Mouse (Mus musculus) left cerebral cortex, adult 6 months (tissue): ENCODE measurements around the gene Cd3eap. TPM values are rescaled to one million over a fixed set of nuclear protein-coding genes. Genes with fewer than 3 reads are reported as not detected.

ENCODE experiments used
- long read RNA-seq, 2 experiments: library from polyadenylated mRNA; unstranded; transcript quantifications; one replicate each; pipeline ENCODE4 v2.0.0; 2019 to 2020
- polyA plus RNA-seq: library from polyadenylated mRNA; unstranded; fragments of <200 nt; fragmentation: Nextera tagmentation; gene quantifications from 2 replicates; pipeline ENCODE4 v1.2.3, GENCODE M21; 2021

The Cd3eap gene
- 15.0 and 15.5 TPM in 2 replicates for polyA plus RNA-seq
- long read RNA-seq, experiment 1, transcript Cd3eap-201 (3 exons, 2,239 nt): major isoform, 32 of 33 reads
- long read RNA-seq, experiment 1, partial matches to known transcripts: 0 of 33 reads
- long read RNA-seq, experiment 1, other reads (novel, unspliced or antisense): 0 of 33 reads
- long read RNA-seq, experiment 2, transcript Cd3eap-201 (3 exons, 2,239 nt): major isoform, 31 of 40 reads
- long read RNA-seq, experiment 2, partial matches to known transcripts: 2 of 40 reads
- long read RNA-seq, experiment 2, other reads (novel, unspliced or antisense): 7 of 40 reads

DNA sequence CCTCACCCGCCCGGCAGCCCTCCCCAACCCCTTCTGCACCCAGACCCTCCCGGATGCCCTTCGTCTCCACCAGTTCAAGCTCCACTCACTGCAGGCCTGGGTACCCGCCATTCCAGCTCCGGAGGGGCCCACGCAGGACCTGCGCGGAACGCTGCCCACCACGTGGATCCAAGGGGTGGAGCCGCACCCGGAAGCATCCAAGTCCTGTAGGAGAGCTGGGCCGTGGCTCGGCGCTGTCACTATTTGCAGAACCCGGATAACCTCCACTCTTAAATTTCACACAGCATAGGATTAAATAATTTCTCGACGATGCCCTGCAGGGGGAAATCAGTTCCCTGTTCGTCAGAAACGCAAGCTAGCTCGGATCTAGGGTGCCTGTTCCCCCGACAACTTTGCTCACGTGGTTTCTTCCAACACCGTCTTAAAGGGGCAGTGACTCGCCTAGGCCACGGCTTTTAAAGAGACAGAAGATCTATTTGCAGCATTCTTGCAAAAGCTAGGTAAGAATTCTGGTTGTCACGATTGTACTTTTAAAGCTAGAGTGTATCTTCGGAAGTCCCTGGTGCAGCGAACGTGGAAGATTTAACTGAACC lies at the start of gene Cd3eap, which contains the start of gene Ppp1r13l:
Gene Cd3eap, minus strand, starts transcription at position 185 of the 593 bp plus-strand sequence.
Gene Ppp1r13l, plus strand, starts transcription at position 451 of the 593 bp plus-strand sequence.

DNA sequence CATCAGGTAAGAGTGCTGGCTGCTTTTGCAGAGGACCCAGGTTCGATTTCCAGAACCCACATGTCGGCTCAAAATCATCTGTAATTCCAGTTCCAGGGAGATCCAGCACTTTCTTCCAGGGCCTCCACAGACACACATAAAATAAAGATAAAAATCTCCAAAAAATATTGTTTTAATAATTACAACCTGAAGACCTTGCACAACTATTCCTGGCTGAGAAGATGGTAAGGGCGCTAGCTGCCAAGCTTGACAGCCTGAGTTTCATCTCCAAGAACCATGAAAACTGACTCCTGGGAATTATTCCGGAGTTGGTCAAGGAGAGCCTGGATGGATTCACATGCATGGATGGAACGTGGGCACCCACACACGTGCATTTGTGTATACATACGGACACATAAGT lies 45.2 kb upstream of the Cd3eap start, which contains the start of gene Ckm:
Gene Ckm, plus strand, starts transcription at position 301 of the 400 bp plus-strand sequence.

DNA sequence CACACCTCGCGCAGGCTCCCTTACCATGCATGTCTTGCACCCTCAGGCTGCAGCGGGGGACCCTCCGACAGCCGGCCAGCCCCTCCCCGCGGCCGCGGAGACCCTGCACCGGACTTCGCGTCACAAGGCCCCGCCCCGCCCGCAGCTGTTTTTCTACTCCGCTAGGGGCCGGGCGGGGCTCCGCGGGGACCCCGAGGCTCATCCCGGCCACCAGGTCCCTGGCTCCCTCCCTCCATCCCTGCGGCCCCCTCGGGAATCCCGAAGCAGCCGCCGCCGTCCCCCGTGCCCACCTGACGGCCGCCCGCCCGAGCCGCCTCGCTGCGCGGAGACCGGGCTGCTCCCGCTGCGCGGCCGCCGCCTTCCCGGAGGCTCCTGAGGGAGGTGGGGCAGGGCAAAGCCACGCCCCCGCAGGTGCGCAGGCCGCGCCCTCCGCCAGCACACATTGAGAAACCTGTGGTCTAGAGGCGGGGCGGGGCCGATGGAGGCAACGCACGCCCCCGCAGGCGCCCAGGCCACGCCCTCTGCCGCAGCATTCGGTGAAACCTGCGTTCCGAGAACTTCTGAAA lies 44.5 kb upstream of the Cd3eap start, which contains the start of gene Klc3:
Gene Klc3, minus strand, starts transcription at position 374 of the 566 bp plus-strand sequence.

DNA sequence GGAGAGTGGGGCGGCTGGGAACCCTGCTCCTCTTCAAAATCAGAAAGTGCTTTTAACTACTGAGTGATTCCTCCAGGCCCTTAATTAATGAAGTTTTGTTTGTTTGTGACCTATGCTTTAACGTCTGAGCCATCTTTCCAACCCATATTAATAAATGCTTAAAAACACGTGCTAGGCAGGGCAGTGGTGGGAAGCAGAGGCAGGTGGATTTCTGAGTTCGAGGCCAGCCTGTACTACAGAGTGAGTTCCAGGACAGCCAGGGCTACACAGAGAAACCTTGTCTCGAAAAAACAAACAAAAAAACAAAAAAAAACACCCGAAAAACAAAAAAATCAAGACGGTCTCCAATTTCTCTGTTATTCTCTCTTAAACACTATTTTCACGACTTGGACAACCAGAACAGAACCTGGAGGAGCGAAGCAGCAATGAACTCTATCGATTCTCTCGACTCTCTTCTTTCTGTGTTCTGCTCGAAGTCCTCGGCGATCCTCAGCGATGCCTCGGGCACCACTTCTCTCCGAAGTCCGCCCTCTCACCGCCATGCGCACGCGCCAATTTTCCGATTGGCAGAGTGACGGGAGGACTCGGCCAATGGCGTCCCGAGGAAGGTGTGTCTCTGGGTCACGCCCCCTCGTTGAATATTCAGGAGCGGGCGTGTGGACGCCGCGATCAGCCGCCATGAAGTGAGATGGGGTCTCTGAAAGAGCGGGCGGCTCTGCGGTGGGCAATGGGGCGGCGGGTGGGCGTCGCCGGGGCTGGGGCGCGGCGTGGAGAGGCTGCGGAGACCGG lies 22.3 kb upstream of the Cd3eap start, which contains the start of gene Ercc2:
Gene Ercc2, plus strand, starts transcription at position 634 of the 789 bp plus-strand sequence.

DNA sequence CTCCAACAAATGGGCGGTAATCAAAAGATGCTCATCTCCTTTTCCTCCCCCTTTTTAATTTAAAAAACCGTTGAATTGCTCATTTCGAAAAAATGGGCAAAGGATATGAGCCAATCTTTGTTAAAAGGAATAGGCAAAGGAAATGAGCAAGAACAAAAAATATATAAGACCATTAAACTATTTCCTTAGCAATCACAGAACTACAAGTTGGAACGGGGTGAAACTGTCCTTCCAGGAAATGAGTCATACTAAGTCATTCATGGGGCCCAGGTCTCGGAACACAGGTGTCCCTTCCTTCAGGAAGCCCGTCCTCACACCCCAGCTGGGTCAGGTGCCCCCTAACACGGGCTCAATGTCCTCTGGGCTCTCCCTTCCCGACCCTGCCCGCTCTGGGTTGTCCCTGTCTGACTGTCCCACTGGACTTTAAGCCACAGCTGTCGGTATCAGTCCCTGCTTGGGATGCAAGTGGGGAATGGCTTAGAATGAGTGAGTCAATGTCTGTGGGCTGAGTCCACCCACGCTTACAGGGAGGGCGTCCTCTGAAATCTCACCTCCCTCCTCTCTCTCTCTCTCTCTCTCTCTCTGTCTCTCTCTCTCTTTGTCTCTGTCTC lies 14.9 kb downstream of the Cd3eap start, which contains the start of gene Ercc1:
Gene Ercc1, plus strand, starts transcription at position 542 of the 611 bp plus-strand sequence.

DNA sequence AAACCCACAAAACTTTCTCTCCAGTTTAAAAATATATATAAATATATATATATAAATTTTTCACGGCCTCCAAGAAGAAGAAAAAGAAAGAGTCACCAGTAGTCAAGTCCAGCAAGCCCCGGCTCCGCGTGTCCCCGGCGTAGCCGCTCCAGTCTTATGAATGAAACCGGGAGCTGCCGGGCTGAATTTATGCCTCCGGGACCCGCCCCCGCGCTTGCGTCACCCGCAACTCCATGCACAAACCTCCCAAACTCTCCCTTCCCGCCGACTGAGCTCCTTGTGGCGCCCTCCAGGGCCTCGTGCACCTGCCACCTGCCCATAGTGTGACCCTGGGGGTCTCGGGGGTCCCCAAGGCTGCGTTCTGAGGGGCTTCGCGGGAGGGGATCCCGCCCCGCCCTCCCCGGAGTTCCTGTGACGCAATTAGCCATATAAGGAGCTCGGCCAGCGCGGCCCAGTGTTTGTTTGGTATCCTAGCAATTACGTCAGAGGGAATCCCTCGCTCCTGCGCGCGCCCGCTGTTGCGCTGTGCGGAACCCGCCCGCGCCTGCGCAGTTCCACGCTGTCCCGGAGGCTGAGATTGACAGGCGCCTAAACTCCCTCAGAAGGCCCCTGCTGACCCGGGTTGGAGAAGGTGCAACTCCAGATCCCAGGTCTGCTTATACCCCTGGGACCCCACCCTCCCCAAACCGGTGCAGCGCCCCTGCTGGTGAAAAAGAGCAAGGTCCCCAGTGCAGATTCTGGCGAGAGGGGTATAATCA lies 49.2 kb downstream of the Cd3eap start, which contains the start of gene Fosb:
Gene Fosb, minus strand, starts transcription at position 168 of the 758 bp plus-strand sequence.

Other genes starting within 250 kb of the Cd3eap start
- gene Gm4969, start 241.1 kb downstream of the Cd3eap start, polyA plus RNA-seq: 0.13 and 0.16 TPM in 2 replicates
- gene Fbxo46, start 239.6 kb downstream of the Cd3eap start, polyA plus RNA-seq: 6.4 and 7.1 TPM in 2 replicates
- 11.1 and 12.7 TPM in 2 replicates for gene Qpctl, start 210.2 kb downstream of the Cd3eap start, polyA plus RNA-seq
- gene Snrpd2, start 209.8 kb downstream of the Cd3eap start, polyA plus RNA-seq: 128 and 132 TPM in 2 replicates
- gene Gipr, start 193.4 kb downstream of the Cd3eap start, polyA plus RNA-seq: 0.24 TPM in 1 of 2 replicates, not detected in the other
- 7.2 TPM in 2 replicates for gene Eml2, start 183.1 kb downstream of the Cd3eap start, polyA plus RNA-seq
- gene Gpr4, start 146.9 kb downstream of the Cd3eap start, polyA plus RNA-seq: 1.8 and 2.5 TPM in 2 replicates
- 38.5 and 40.0 TPM in 2 replicates for gene Opa3, start 131.1 kb downstream of the Cd3eap start, polyA plus RNA-seq
- gene Vasp, start 87.7 kb downstream of the Cd3eap start, polyA plus RNA-seq: 1.1 and 1.6 TPM in 2 replicates
- not detected in 2 replicates for gene Ppm1n, start 79.4 kb downstream of the Cd3eap start, polyA plus RNA-seq
- 28.0 and 79.4 TPM in 2 replicates for gene Rtn2, start 76.9 kb downstream of the Cd3eap start, polyA plus RNA-seq
- gene Fosb, start 49.4 kb downstream of the Cd3eap start, polyA plus RNA-seq: 1.2 and 3.1 TPM in 2 replicates
- gene Ercc1, start 14.7 kb downstream of the Cd3eap start, polyA plus RNA-seq: 44.3 and 59.0 TPM in 2 replicates
- 0.76 and 2.5 TPM in 2 replicates for gene Ppp1r13l, start 266 bp upstream of the Cd3eap start, polyA plus RNA-seq
- gene Ercc2, start 22.5 kb upstream of the Cd3eap start, polyA plus RNA-seq: 3.6 and 6.7 TPM in 2 replicates
- 1.6 TPM in 2 replicates for gene Klc3, start 44.6 kb upstream of the Cd3eap start, polyA plus RNA-seq
- gene Ckm, start 45.3 kb upstream of the Cd3eap start, polyA plus RNA-seq: 0.15 and 0.31 TPM in 2 replicates
- gene Mark4, start 99.3 kb upstream of the Cd3eap start, polyA plus RNA-seq: 6.0 and 12.2 TPM in 2 replicates
- 0.25 and 0.54 TPM in 2 replicates for gene Exoc3l2, start 103.8 kb upstream of the Cd3eap start, polyA plus RNA-seq
- 3.6 and 3.8 TPM in 2 replicates for gene Bloc1s3, start 148.9 kb upstream of the Cd3eap start, polyA plus RNA-seq
- gene Trappc6a, start 148.9 kb upstream of the Cd3eap start, polyA plus RNA-seq: 37.7 and 37.9 TPM in 2 replicates
- 1.3 and 2.3 TPM in 2 replicates for gene Nkpd1, start 158.4 kb upstream of the Cd3eap start, polyA plus RNA-seq
- gene Ppp1r37, start 203.6 kb upstream of the Cd3eap start, polyA plus RNA-seq: 2.7 and 31.4 TPM in 2 replicates
- 3.1 and 3.6 TPM in 2 replicates for gene Zfp296, start 217.8 kb upstream of the Cd3eap start, polyA plus RNA-seq
- gene Gemin7, start 218.1 kb upstream of the Cd3eap start, polyA plus RNA-seq: 140 and 141 TPM in 2 replicates
- 9.7 and 15.1 TPM in 2 replicates for gene Clasrp, start 245.0 kb upstream of the Cd3eap start, polyA plus RNA-seq